Mouse (Mus musculus): Measurements from ENCODE around the gene Rps6ka5.
A peak's percentile ranks its signal among the peaks of the same experiment; 100 is the strongest.

The Rps6ka5 gene

GRCm38 (mm10) chr12:100528246-100528645 lies 198.5 kb downstream of the Rps6ka5 start:
- no peak for DNase-seq

DNA sequence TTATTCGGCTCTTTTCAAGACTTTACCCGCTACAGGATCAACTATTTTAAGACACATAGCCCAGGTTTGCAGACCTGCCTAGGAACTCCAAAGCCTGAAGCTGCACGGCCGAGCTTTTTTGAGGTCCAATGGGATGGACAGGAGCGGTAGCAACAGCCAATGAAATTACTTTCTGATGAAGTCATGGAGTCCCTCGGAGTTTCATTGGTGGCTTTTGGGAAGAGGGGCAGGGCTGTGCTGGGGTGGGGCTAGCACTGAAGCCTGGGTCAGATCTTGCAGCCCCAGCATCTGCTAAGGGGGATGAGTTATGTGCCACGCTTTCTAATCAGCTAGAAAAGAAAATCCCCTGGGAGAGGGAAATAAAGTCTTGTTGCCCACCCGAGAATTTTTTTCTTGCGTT lies 199.0 kb downstream of the Rps6ka5 start:
- peak; percentile 86 for DNase-seq

DNA sequence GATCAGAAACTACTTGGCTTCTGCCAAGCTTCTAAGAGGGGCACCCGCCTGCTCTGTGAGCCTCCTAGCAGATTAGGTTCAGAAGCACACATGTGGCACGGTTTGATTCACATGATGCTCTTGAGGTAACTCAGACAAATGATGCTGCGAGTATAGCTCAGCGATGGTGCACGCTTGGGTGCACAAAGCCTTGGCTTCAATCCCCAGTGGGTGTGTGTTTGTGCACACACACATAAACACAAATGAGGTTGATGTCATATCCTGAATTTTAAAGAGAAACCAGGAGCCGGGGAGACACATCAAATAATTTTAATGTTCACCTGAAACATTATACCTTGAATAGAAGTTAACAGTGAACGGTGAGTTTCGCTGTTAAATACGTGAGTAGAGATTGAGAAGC lies 199.5 kb downstream of the Rps6ka5 start:
- no peak for DNase-seq

- DNase-seq = no peak
Measured at GRCm38 (mm10) chr12:100525939-100526338, 200.8 kb downstream of the Rps6ka5 start.

DNA sequence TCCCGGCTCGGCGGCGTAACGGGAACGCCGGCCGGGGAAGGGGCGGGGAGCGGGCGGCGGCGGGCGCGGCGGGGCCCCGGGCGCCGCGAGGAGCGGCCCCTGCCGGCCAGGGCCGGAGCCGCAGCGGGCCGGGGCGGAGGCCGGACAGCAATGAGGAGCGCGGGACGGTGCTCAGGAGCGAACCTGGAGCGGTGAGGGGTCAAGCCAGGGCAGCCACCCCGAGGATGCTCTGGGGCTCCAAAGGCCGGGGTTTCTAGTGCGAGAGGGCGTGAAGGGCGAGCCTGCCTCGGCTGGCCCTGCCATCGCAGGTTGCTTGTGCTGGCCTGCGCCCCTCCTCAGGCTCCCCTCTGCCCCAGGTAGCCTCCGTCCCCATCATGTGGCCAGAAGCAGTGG lies 206.0 kb downstream of the Rps6ka5 start, which contains the start of gene Ttc7b:
Ttc7b (minus strand) TSS at position 33 of the 393 bp plus-strand sequence.
- DNase-seq = peak; percentile 56

- DNase-seq = peak; percentile 51
Measured at GRCm38 (mm10) chr12:100520077-100520793, 206.5 kb downstream of the Rps6ka5 start.

GRCm38 (mm10) chr12:100519684-100520076 lies 207.1 kb downstream of the Rps6ka5 start:
- peak; percentile 70 for DNase-seq

- peak; percentile 31 for DNase-seq
Measured at GRCm38 (mm10) chr12:100517371-100517770, 209.4 kb downstream of the Rps6ka5 start.

- DNase-seq = no peak
Measured at GRCm38 (mm10) chr12:100516161-100516838, 210.5 kb downstream of the Rps6ka5 start.

DNA sequence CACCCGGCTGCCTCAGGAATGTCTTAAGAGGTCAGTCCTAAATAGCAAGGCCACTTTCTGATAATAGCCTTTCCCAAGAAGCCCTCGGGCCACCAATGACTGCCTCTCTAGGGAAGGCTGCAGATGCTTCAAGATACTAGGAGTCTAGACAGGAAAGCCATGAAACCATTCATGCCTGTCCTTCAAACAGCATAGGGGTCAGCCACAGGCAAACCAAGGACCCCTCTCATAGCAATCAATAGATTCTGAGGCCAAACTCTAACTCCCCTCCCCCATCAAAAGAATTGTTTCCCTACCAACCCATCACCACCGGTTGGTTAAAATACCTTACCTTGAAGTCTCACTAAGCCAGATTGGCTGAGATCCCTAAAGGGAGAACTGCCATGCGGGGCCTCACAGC lies 211.3 kb downstream of the Rps6ka5 start:
- no peak for DNase-seq

- no peak for DNase-seq
Measured at GRCm38 (mm10) chr12:100514611-100515010, 212.2 kb downstream of the Rps6ka5 start.

DNA sequence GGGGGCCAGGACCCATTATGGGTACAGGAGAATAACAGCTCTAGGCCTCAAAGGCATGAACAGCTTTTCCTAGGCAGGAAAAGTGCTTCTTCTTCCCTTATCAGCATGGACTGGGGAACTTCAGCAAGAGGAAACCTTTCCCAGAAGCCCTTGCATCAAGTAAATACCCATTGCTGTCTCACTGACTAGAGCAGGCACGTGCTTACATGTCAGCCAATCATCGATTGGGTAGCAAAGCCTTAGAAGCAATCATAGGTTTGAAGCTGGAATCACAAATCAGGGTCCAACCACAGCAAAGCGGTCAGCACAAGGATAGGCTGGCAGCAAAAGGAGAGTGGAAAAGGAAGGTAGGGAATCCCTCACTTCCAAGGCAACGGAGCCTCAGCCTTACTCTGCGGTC lies 213.7 kb downstream of the Rps6ka5 start:
- DNase-seq = no peak

GRCm38 (mm10) chr12:100512641-100513040 lies 214.1 kb downstream of the Rps6ka5 start:
- no peak for DNase-seq

DNA sequence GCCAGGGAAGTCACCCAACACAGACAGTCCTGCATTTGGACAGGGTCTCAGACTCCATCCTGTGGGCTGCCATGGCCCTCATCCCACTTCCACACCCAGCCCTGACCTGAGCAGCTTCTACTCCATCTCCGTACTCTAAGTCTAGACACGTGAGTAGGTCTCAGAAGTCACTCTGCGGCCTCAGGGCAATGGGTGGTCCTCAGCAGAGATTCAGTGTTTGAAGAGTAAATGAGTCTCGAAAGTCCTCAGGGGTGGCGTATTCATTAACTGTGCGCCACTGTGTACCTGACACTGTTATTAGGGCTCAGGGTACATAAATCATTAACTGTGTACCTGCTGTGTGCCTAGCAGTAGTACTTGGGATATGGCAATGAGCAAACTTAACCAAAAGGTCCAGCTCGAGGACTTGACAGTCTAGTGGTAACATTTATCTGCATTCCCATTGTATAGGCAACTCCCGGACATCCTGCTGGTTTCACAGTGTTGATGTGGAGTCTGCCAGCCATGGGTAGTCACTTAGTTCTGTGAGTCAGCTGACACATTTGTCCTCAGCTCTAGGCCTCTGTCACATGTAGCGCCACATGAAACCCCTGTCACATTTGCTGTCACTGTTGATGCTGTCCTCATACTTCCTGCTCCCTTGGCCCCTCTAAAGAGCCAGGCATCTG lies 217.0 kb downstream of the Rps6ka5 start:
- no peak for DNase-seq

DNA sequence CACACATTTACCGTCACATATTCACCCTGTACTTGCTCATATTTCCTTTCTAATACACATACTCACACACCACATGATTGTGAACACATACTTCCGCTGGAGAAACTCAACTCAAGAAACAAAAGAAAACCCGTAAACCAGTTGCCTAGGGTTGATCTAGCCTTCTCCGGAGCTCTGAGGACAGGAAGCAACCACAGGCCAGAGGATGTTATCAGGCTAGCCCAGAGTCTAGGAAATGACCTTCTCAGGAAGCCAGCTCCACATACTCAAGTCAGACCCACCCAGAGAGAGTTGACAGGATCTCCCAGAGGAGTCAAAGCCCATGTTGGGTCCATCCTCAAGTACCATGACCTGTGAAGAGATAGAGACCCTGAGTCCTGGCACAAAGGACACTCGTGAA lies 218.1 kb downstream of the Rps6ka5 start:
- peak; percentile 31 for DNase-seq

DNA sequence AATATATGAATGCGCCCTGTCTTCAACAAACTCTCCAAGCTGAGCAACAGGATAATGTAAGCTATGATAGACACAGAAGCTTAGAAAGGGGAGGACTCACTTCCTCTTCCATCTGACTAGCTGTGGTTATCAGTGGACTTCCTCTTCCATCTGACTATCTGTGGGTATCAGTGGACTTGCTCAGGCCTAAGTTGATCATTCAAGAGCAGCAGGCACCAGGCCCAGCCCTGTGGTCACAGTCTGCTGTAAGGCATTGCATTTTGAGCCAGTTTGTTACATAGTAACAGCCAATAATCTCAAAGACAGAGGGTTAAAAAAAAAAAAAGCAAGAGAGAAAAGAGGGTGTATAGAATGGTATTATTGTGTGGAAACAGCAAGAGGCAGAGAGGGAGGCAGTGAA lies 221.3 kb downstream of the Rps6ka5 start:
- peak; percentile 26 for DNase-seq

DNA sequence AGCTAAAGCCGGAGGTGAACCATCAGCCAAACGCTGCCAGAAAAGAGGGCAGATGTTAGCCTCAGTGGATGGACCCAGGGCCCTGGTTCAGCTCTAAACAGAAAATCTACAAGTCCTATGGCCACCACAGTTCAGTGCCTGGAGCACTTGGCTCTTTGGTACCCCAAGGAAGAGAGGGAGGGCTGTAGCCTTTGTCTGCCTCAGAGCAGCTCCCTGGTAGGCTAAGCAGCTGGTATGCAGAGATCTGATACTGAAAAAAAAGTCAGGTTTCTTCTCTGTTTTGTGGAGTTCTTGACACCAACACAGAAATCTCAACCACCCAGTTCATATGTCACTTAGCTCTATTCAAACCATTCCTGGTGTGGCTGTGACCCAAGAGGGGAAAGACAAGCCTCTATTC lies 222.2 kb downstream of the Rps6ka5 start:
- DNase-seq = no peak

DNA sequence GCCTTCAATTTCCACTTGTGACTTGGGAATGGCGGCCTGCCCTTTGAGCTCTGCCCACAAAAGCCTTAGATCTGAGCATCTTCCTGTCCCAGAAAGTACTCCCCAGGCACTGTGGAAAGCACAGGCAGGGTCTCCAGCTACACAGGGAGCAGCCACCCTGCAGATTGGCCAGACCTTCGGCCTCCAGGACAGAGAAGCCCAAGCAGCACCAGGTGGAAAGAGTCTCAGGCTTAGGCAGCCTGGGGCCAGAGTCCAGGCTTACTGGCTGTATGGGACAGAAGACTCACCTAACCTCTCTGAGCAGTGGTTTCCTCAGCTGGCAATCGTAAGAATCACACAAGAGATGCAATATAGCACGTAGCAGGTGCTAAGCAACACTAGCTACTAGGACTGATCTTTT lies 223.1 kb downstream of the Rps6ka5 start:
- no peak for DNase-seq

DNA sequence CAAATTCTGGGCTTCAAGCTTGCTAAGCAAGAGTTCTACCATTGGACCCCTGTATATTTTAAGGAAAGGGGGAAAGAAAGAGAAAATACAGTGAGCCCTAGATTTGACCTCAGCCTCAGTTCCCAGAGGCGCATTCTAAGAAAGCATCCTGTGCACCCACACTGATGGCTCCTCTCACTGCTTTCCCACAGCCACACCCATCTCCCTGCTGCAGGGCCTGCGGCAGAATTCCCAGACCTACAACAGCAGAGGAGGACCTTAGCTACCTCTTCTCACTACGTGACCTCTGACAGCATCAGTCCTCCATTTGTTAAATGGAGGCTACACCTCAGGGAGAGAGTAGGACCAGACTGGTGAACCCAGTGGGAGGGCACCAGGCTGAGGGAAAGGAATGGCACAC lies 224.2 kb downstream of the Rps6ka5 start:
- DNase-seq = no peak

- DNase-seq = peak; percentile 50
Measured at GRCm38 (mm10) chr12:100501261-100501660, 225.5 kb downstream of the Rps6ka5 start.

DNA sequence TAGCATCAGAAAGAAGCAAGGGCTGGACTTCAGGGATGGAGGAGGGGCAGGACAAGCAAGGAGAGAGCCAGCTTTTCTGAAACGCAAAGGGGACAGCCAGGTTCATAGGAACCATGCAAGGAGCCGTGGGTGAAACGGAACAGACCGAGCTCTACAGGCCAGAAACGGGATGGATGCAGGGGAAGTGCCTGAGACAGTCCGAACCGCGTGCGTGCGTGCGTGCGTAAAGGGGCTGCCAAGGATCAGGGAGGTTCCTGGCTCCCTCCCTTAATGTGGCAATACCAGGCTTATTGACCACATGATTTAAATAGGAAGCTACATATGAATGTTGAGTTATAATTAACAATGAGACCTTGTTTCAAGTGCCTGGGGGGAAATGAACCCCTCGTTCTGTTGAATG lies 227.3 kb downstream of the Rps6ka5 start:
- no peak for DNase-seq
